Mouse (Mus musculus) stomach, embryonic 15.5 days (tissue): ENCODE measurements around the gene Hsf5. TPM values are rescaled to one million over a fixed set of nuclear protein-coding genes. Genes with fewer than 3 reads are reported as not detected.

Experiments
- ATAC-seq: fragments of 200-750 bp; cut with Nextera tagmentation; 2 replicates; pipeline ENCODE4 v1.8.0; 2017; ENCODE audit warnings: low read depth, moderate number of reproducible peaks, moderate TSS enrichment; ENCODE audit not compliant: insufficient read depth, low FRiP score
- H3K27ac ChIP-seq: fragments of 300-500 bp; sonication (generic); 2 replicates; pipeline ENCODE4 v1.5.1; 2015; ENCODE audit warnings: mild to moderate bottlenecking, inconsistent platforms
- H3K27me3 ChIP-seq: fragments of 300-500 bp; sonication (generic); replicated peaks from 2 replicates; pipeline ENCODE4 v1.6.1; 2015; ENCODE audit warnings: inconsistent platforms
- H3K36me3 ChIP-seq: fragments of 300-500 bp; sonication (generic); 2 replicates; pipeline ENCODE4 v1.6.1; 2015; ENCODE audit warnings: inconsistent platforms
- H3K4me1 ChIP-seq: fragments of 300-500 bp; sonication (generic); 2 replicates; pipeline ENCODE4 v1.6.1; 2015; ENCODE audit warnings: inconsistent platforms
- H3K4me2 ChIP-seq: fragments of 300-500 bp; sonication (generic); 2 replicates; pipeline ENCODE4 v1.6.1; 2015; ENCODE audit warnings: mild to moderate bottlenecking, inconsistent platforms
- H3K4me3 ChIP-seq: fragments of 300-500 bp; sonication (generic); replicated peaks from 2 replicates; pipeline ENCODE4 v1.5.1; 2015; ENCODE audit warnings: inconsistent platforms
- H3K9ac ChIP-seq: fragments of 300-500 bp; sonication (generic); 2 replicates; pipeline ENCODE4 v1.6.1; 2015; ENCODE audit warnings: inconsistent platforms
- H3K9me3 ChIP-seq: fragments of 300-500 bp; sonication (generic); 2 replicates; pipeline ENCODE4 v1.6.1; 2016; ENCODE audit warnings: inconsistent platforms
- WGBS: fragments of 180-500 bp; shearing (Covaris S2); methylation state at CpG from one replicate; pipeline ENCODE4 v1.1.7; 2015; 5-methylcytosine and 5-hydroxymethylcytosine counted together
- polyA plus RNA-seq: library from polyadenylated mRNA; unstranded; fragments of >200 nt; fragmentation: Nextera tagmentation; extraction: Ambion mirVana; gene quantifications from 2 replicates; pipeline ENCODE4 v1.2.1, GENCODE M21; 2015

Gene Hsf5
- polyA plus RNA-seq, 1 experiment from 2014 or later, result 0.26 TPM

- no peak overlapping the region for H3K4me3 ChIP-seq
- H3K27ac ChIP-seq, result no peak overlapping the region
- no peaks in the 10 kb centered on the region for H3K9me3 ChIP-seq
- no peak overlapping the region for H3K9ac ChIP-seq
- no peak overlapping the region for H3K4me2 ChIP-seq
- H3K4me1 ChIP-seq, result no peaks in the 10 kb centered on the region
- ATAC-seq, result no peak
- 65% methylated on average over 14 of the region's 14 CpGs for WGBS
- no peaks in the 10 kb centered on the region for H3K36me3 ChIP-seq
- no peaks in the 10 kb centered on the region for H3K27me3 ChIP-seq
Observed at GRCm38 (mm10) chr11:87701877-87702620, 85.1 kb downstream of the Hsf5 start.

- Histone ChIP-seq H3K36me3 (no peaks in the 10 kb centered on the region), H3K4me2 (no peak overlapping the region), H3K9me3 (no peaks in the 10 kb centered on the region), H3K27me3 (no peaks in the 10 kb centered on the region), H3K27ac (no peak overlapping the region; the same call in 1 of the 2 replicates), H3K4me3 (no peak overlapping the region), H3K4me1 (0 out of 2 replicates have a peak, but pooled peaks cover 1% of the 10 kb centered on the region), H3K9ac (no peak overlapping the region)
- WGBS, result 73% methylated on average over 5 of the region's 5 CpGs
- ATAC-seq, result no peak
Observed at GRCm38 (mm10) chr11:87703654-87704053, 86.7 kb downstream of the Hsf5 start.

GRCm38 (mm10) chr11:87704289-87704688, 87.3 kb downstream of the Hsf5 start:
- no peak overlapping the region for H3K9ac ChIP-seq

DNA sequence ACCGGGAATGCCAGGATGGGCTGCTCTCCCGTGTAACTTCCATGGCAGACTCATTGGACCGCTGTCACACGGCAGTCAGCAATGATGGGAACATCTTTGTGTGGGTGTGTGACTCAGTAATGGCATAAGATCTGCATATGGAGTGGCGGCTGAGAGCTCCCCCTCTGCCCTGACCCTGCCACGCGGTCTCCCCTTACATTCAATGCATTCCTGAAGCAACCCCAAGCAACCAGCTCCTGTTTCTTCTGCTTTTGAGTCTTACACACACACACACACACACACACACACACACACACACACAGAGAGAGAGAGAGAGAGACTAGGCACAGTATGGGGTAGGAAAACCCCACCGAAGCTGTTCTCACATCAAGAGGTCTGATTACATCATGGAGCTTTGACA, 90.6 kb downstream of the Hsf5 start:
- no peak overlapping the region for H3K4me2 ChIP-seq
- H3K27ac ChIP-seq, result no peak overlapping the region
- ATAC-seq, result no peak
- no peaks in the 10 kb centered on the region for H3K36me3 ChIP-seq
- H3K27me3 ChIP-seq, result no peaks in the 10 kb centered on the region
- no peaks in the 10 kb centered on the region for H3K9me3 ChIP-seq
- WGBS, result 56% methylated on average over 8 of the region's 8 CpGs
- H3K9ac ChIP-seq, result no peak overlapping the region
- H3K4me1 ChIP-seq, result peaks cover 21% of the 10 kb centered on the region
- no peak overlapping the region for H3K4me3 ChIP-seq

More at GRCm38 (mm10) chr11:87704289-87704688, 87.3 kb downstream of the Hsf5 start:
- Histone ChIP-seq H3K9me3 (no peaks in the 10 kb centered on the region), H3K4me1 (0 out of 2 replicates have a peak, but pooled peaks cover 6% of the 10 kb centered on the region), H3K27ac (peak overlapping the region; percentile 52; the same call in 1 of the 2 replicates), H3K4me3 (no peak overlapping the region), H3K4me2 (no peak overlapping the region), H3K27me3 (no peaks in the 10 kb centered on the region), H3K36me3 (no peaks in the 10 kb centered on the region)
- ATAC-seq, result peak; percentile 29; the same call in 1 of the 2 replicates
- WGBS, result 66% methylated on average over 9 of the region's 9 CpGs

DNA sequence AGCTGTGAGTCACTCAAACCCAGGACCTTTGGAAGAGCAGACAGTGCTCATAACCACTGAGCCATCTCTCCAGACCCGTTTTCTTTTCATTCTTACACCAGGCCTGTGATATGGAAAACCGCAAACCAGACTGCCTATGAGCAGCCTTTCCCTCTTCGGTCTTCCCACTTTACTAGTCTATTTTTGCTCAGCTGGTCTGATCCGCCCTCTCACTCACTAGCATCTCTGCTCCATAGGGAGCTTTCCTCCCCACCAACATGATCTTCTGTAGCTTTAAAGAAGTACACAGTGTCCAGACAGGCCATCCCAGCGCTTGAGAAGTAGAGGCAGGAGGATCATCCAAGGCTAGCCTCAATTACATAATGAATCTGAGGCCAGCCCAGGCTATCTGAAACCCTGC, 92.0 kb downstream of the Hsf5 start:
- no peaks in the 10 kb centered on the region for H3K36me3 ChIP-seq
- peaks cover 21% of the 10 kb centered on the region for H3K4me1 ChIP-seq
- H3K27ac ChIP-seq, result peak overlapping the region; percentile 81
- peak overlapping the region; percentile 49 for H3K4me2 ChIP-seq
- ATAC-seq, result no peak
- no peaks in the 10 kb centered on the region for H3K9me3 ChIP-seq
- H3K9ac ChIP-seq, result no peak overlapping the region
- 70% methylated on average over 5 of the region's 5 CpGs for WGBS
- H3K27me3 ChIP-seq, result no peaks in the 10 kb centered on the region
- H3K4me3 ChIP-seq, result no peak overlapping the region

Other genes starting within 250 kb of the Hsf5 start
- gene Rad51c, start 212.2 kb upstream of the Hsf5 start, polyA plus RNA-seq, result 6.3 and 6.5 TPM in 2 replicates
- gene Tex14, start 212.1 kb upstream of the Hsf5 start, polyA plus RNA-seq, result 0.46 and 0.59 TPM in 2 replicates
- gene Gm11492, start 50.5 kb upstream of the Hsf5 start, polyA plus RNA-seq, result not detected in 2 replicates
- gene Sept4, start 48.3 kb upstream of the Hsf5 start, polyA plus RNA-seq, result 22.2 and 23.7 TPM in 2 replicates
- 25.6 and 26.5 TPM in 2 replicates for gene Mtmr4, start 25.0 kb upstream of the Hsf5 start, polyA plus RNA-seq
- gene Rnf43, start 45.6 kb downstream of the Hsf5 start, polyA plus RNA-seq, result 14.0 and 14.5 TPM in 2 replicates
- gene Supt4a, start 120.4 kb downstream of the Hsf5 start, polyA plus RNA-seq, result 118 and 127 TPM in 2 replicates
- gene Tspoap1, start 143.4 kb downstream of the Hsf5 start, polyA plus RNA-seq, result 2.0 and 2.8 TPM in 2 replicates
- gene Mpo, start 176.4 kb downstream of the Hsf5 start, polyA plus RNA-seq, result 11.1 and 23.1 TPM in 2 replicates
- gene Lpo, start 211.1 kb downstream of the Hsf5 start, polyA plus RNA-seq, result 0.04 and 0.18 TPM in 2 replicates
- 12.0 and 13.4 TPM in 2 replicates for gene Mks1, start 236.1 kb downstream of the Hsf5 start, polyA plus RNA-seq